In the genomic region with DNA sequence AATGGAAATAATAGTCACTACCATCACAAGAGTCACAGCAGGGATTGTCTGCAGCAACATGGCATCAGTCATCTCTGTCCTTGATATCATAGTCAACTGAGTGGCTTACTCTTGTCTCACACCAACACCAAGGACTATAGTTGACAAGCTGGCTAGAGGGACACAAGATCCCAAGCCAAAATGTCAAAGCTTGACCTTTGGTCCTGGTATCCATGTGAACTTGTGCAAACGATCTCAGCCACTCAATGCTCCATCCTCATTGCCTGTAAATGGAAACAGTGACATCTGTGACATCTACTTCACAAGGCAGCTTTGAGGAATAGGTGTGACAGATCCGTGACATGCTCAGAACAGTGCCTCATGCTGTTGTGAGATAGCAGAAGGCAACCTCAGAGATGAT, we compare ENCODE assay signal across 11 mouse cellular contexts.
"Had no signal": no experiment of that assay in that cellular context is flagged by ENCODE, and none has a peak within 500 bp of the region (broad histone marks: within the 10 kb centered on the region; RNA-seq: fewer than 3 reads in every experiment).

No protein-coding gene starts in this region.

- H3K27me3 ChIP-seq: limb, embryonic 12.5 days; midbrain, embryonic 15.5 days; neural tube, embryonic 12.5 days had no signal

- H3K4me2 ChIP-seq: limb, embryonic 12.5 days; midbrain, embryonic 11.5 days; midbrain, embryonic 15.5 days; neural tube, embryonic 12.5 days had no signal

- H3K36me3 ChIP-seq: limb, embryonic 12.5 days; midbrain, embryonic 15.5 days; neural tube, embryonic 12.5 days had no signal

- ATAC-seq: midbrain, embryonic 15.5 days had no signal

- H3K27ac ChIP-seq: layer of hippocampus, adult 2 months; limb, embryonic 12.5 days; liver, embryonic 14.5 days; midbrain, embryonic 15.5 days; neural tube, embryonic 12.5 days; stomach, postnatal 0 days had no signal

- H3K9me3 ChIP-seq: limb, embryonic 12.5 days; midbrain, embryonic 15.5 days; neural tube, embryonic 12.5 days had no signal

- H3K9ac ChIP-seq: limb, embryonic 12.5 days; liver, embryonic 14.5 days; midbrain, embryonic 15.5 days; neural tube, embryonic 12.5 days had no signal

- DNase-seq: kidney, postnatal 10 days; kidney, postnatal 4 days; liver; thymus, postnatal 4 days had no signal

- H3K4me3 ChIP-seq: layer of hippocampus, adult 2 months; limb, embryonic 12.5 days; midbrain, embryonic 15.5 days; neural tube, embryonic 12.5 days had no signal
